Mouse (Mus musculus) lung, postnatal 0 days (tissue): Measurements from ENCODE around the gene Frmd4a.

ENCODE experiments used
- CTCF ChIP-seq: IDR thresholded peaks from 2 replicates; pipeline ENCODE4 v1.5.1; 2016; ENCODE audit warnings: antibody characterized with exemption, mild to moderate bottlenecking
- EP300 ChIP-seq: IDR thresholded peaks from 2 replicates; pipeline ENCODE4 v1.6.1; 2016; ENCODE audit warnings: antibody characterized with exemption, mild to moderate bottlenecking, control low read depth

DNA sequence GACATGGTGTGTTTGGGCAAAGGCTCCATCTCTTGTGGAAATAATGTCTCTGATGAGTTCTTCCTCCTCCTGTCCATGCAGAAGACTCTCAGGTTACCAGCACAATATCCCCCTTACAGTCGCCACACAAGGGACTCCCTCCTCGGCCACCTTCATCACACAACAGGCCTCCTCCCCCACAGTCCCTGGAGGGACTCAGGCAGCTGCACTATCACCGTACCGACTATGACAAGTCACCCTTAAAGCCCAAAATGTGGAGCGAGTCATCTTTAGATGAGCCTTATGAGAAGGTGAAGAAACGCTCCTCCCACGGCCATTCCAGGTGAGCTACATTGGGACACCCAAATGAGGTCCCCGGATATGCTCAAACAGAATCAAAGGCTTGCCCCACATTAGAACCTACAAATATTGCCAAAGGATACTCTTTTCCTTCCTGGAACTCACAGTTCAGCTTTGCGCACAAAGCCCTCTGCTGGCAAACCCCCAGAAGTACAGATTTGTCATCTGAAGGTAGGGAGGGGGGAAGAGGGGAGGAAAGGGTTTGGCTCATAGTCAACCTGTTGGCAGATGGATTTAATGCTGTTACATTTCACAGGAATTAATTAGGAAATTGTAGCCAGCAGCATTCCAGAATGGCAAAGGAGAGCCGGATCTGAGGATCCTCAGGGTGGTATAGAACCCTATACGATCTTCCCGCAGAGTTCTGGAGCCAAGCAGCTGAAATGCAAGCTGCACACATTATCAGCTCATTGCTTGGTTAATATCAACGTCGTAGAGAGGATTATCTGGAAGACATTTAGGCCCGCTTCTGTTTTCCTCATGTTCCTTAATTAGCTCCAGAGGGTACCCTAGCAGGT lies 583.7 kb downstream of the Frmd4a start:
- peak; percentile 88 for TF ChIP-seq CTCF
- TF ChIP-seq EP300, result 0 out of 2 replicates have a peak, but pooled peaks have one; percentile 19
